Mouse (Mus musculus) ES-Bruce4 (cell line): ENCODE measurements around the gene Rasl12. TPM values are rescaled to one million over a fixed set of nuclear protein-coding genes. Genes with fewer than 3 reads are reported as not detected.

ENCODE experiments used
- H3K27ac ChIP-seq: 2 replicates; pipeline ENCODE4 v1.5.1; 2012; ENCODE audit warnings: low read length, inconsistent platforms; ENCODE audit not compliant: insufficient read depth
- H3K27me3 ChIP-seq: 2 replicates; pipeline ENCODE4 v1.6.1; 2012; ENCODE audit warnings: mild to moderate bottlenecking, low read length, inconsistent platforms; ENCODE audit not compliant: control insufficient read depth, poor library complexity, insufficient read depth, severe bottlenecking
- H3K36me3 ChIP-seq: 2 replicates; pipeline ENCODE4 v1.6.1; 2012; ENCODE audit warnings: inconsistent platforms, mild to moderate bottlenecking, low read length, moderate library complexity; ENCODE audit not compliant: control insufficient read depth, poor library complexity, insufficient read depth, severe bottlenecking
- H3K4me1 ChIP-seq: one replicate; pipeline ENCODE4 v1.8.1; 2011; ENCODE audit warnings: low read length; ENCODE audit not compliant: control insufficient read depth, insufficient read depth
- H3K4me3 ChIP-seq: 2 replicates; pipeline ENCODE4 v1.5.1; 2011; ENCODE audit warnings: low read depth, mild to moderate bottlenecking, low read length
- H3K9ac ChIP-seq: 2 replicates; pipeline ENCODE4 v1.6.1; 2012; ENCODE audit warnings: low read depth, mild to moderate bottlenecking, inconsistent platforms; ENCODE audit not compliant: poor library complexity, severe bottlenecking
- H3K9me3 ChIP-seq: replicated peaks from 2 replicates; pipeline ENCODE4 v1.6.1; 2012; ENCODE audit warnings: mild to moderate bottlenecking, low read length, inconsistent platforms; ENCODE audit not compliant: control insufficient read depth, poor library complexity, insufficient read depth, severe bottlenecking
- CTCF ChIP-seq: IDR thresholded peaks from one replicate; pipeline ENCODE4 v1.8.1; 2011; ENCODE audit warnings: low read depth, low read length
- EP300 ChIP-seq: IDR thresholded peaks from 2 replicates; pipeline ENCODE4 v1.6.1; 2011; ENCODE audit warnings: low read depth, low read length; ENCODE audit not compliant: insufficient read depth
- POLR2A ChIP-seq: IDR thresholded peaks from one replicate; pipeline ENCODE4 v1.8.1; 2011; ENCODE audit warnings: low read length; ENCODE audit not compliant: insufficient read depth
- polyA plus RNA-seq: library from polyadenylated mRNA; stranded (reverse); fragments of >200 nt; gene quantifications from 2 replicates; pipeline ENCODE4 v1.2.4, GENCODE M21; 2011; ENCODE audit warnings: low read depth; ENCODE audit not compliant: missing spikeins, insufficient read depth, insufficient read length

Rasl12 gene
- polyA plus RNA-seq, 1 experiment = 0.33 TPM

GRCm38 (mm10) chr9:65462544-65462943, 64.2 kb downstream of the Rasl12 start:
- Histone ChIP-seq H3K27me3 (no peaks in the 10 kb centered on the region), H3K36me3 (peaks cover 6% of the 10 kb centered on the region; the same call in 1 of the 2 replicates), H3K4me1 (no peaks in the 10 kb centered on the region), H3K9ac (no peak overlapping the region), H3K4me3 (no peak overlapping the region), H3K27ac (no peak overlapping the region), H3K9me3 (no peaks in the 10 kb centered on the region)
- no peak for TF ChIP-seq EP300
- TF ChIP-seq CTCF = no peak
- TF ChIP-seq POLR2A = no peak

- Histone ChIP-seq H3K36me3 (peaks cover 8% of the 10 kb centered on the region), H3K4me1 (no peaks in the 10 kb centered on the region), H3K9me3 (no peaks in the 10 kb centered on the region), H3K27ac (no peak overlapping the region), H3K9ac (no peak overlapping the region), H3K4me3 (no peak overlapping the region), H3K27me3 (no peaks in the 10 kb centered on the region)
- no peak for TF ChIP-seq EP300
- no peak for TF ChIP-seq CTCF
- TF ChIP-seq POLR2A = no peak
Observed at GRCm38 (mm10) chr9:65464161-65464560, 65.9 kb downstream of the Rasl12 start.

Other genes with a start within 250 kb of the Rasl12 start
- 5.7 and 7.1 TPM in 2 replicates for gene Parp16, start 203.2 kb upstream of the Rasl12 start, polyA plus RNA-seq
- gene Cilp, start 133.3 kb upstream of the Rasl12 start, polyA plus RNA-seq = 0.15 and 0.17 TPM in 2 replicates
- gene Clpx, start 104.2 kb upstream of the Rasl12 start, polyA plus RNA-seq = 29.6 and 31.5 TPM in 2 replicates
- 31.1 and 37.7 TPM in 2 replicates for gene Pdcd7, start 52.4 kb upstream of the Rasl12 start, polyA plus RNA-seq
- 1.5 and 1.8 TPM in 2 replicates for gene Ubap1l, start 37.5 kb upstream of the Rasl12 start, polyA plus RNA-seq
- 0.27 and 0.52 TPM in 2 replicates for gene Kbtbd13, start 6.9 kb upstream of the Rasl12 start, polyA plus RNA-seq
- gene Slc51b, start 24.4 kb downstream of the Rasl12 start, polyA plus RNA-seq = not detected in 2 replicates
- 16.7 and 22.4 TPM in 2 replicates for gene Mtfmt, start 37.3 kb downstream of the Rasl12 start, polyA plus RNA-seq
- 50.8 and 52.8 TPM in 2 replicates for gene Spg21, start 62.4 kb downstream of the Rasl12 start, polyA plus RNA-seq
- not detected in 2 replicates for gene Ankdd1a, start 121.7 kb downstream of the Rasl12 start, polyA plus RNA-seq
- 6.1 and 6.2 TPM in 2 replicates for gene Plekho2, start 181.5 kb downstream of the Rasl12 start, polyA plus RNA-seq
- gene Pif1, start 188.7 kb downstream of the Rasl12 start, polyA plus RNA-seq = 27.7 and 32.3 TPM in 2 replicates
- gene Rbpms2, start 231.1 kb downstream of the Rasl12 start, polyA plus RNA-seq = 162 and 174 TPM in 2 replicates